Mouse (Mus musculus) T-helper 17 cell (primary cell): ENCODE results near the gene Gm45233.

Experiments used
- in situ Hi-C, 2 experiments: fragments of 300-600 bp; cut with MboI, MseI; formaldehyde crosslinking; loops; 1 replicate in 1 of 2; 2 replicates in 1 of 2; pipeline ENCODE4 v1.15.1; 2025; ENCODE audit warnings: high pct_unique_total_duplicates in 2 of 2

The Gm45233 gene

GRCm38 (mm10) chr7:43443917-43444293 lies at the start of gene Gm45233, which contains the start of gene Etfb:
Gene Gm45233 (plus strand): TSS chr7:43444128.
Gene Etfb (plus strand): TSS chr7:43444083.
- in situ Hi-C loops: loop anchor here (10.0 kb wide), 2 partner anchors 129 to 811 kb away; partner anchors contain the start of genes Zfp715 (in 2 of the 2) and Acp4 (in 1 of the 2)

- in situ Hi-C loops: no loop called here
Measured at GRCm38 (mm10) chr7:43399501-43399900, 44.4 kb upstream of the Gm45233 start.

GRCm38 (mm10) chr7:43402718-43403117 lies 41.2 kb upstream of the Gm45233 start:
- in situ Hi-C loops: no loop called here

- in situ Hi-C loops: no loop called here
Measured at GRCm38 (mm10) chr7:43407573-43407972, 36.4 kb upstream of the Gm45233 start.

GRCm38 (mm10) chr7:43408131-43408553 lies 35.8 kb upstream of the Gm45233 start, which contains the start of gene Siglecg:
Gene Siglecg (plus strand): TSS chr7:43408204.
- in situ Hi-C loops: no loop called here

GRCm38 (mm10) chr7:43409084-43409483 lies 34.8 kb upstream of the Gm45233 start:
- in situ Hi-C loops: no loop called here

GRCm38 (mm10) chr7:43411724-43412123 lies 32.2 kb upstream of the Gm45233 start:
- in situ Hi-C loops: loop anchor here (5.0 kb wide), 1 partner anchor 1381 kb away; no protein-coding TSS in a partner anchor

GRCm38 (mm10) chr7:43417298-43417697 lies 26.6 kb upstream of the Gm45233 start:
- in situ Hi-C loops: no loop called here

- in situ Hi-C loops: no loop called here
Measured at GRCm38 (mm10) chr7:43422995-43423617, 20.8 kb upstream of the Gm45233 start.

GRCm38 (mm10) chr7:43423991-43424625 lies 19.8 kb upstream of the Gm45233 start:
- in situ Hi-C loops: no loop called here

- in situ Hi-C loops: no loop called here
Measured at GRCm38 (mm10) chr7:43427406-43427805, 16.5 kb upstream of the Gm45233 start, which contains the start of gene Lim2. Gene Lim2 (plus strand): TSS chr7:43427670.

- in situ Hi-C loops: no loop called here
Measured at GRCm38 (mm10) chr7:43429500-43429899, 14.4 kb upstream of the Gm45233 start.

- in situ Hi-C loops: no loop called here
Measured at GRCm38 (mm10) chr7:43432891-43433290, 11.0 kb upstream of the Gm45233 start.

- in situ Hi-C loops: no loop called here
Measured at GRCm38 (mm10) chr7:43434676-43435075, 9.3 kb upstream of the Gm45233 start.

GRCm38 (mm10) chr7:43436341-43437255 lies 7.3 kb upstream of the Gm45233 start, which contains the start of gene Nkg7:
Gene Nkg7 (plus strand): TSS chr7:43437073.
- in situ Hi-C loops: no loop called here

GRCm38 (mm10) chr7:43438611-43439010 lies 5.3 kb upstream of the Gm45233 start:
- in situ Hi-C loops: no loop called here

- in situ Hi-C loops: loop anchor here (10.0 kb wide), 2 partner anchors 126 to 814 kb away; partner anchors contain the start of genes Zfp715 (in 2 of the 2) and Acp4 (in 1 of the 2)
Measured at GRCm38 (mm10) chr7:43440482-43440881, 3.4 kb upstream of the Gm45233 start, which contains the start of gene Cldnd2. Gene Cldnd2 (plus strand): TSS chr7:43440782.

GRCm38 (mm10) chr7:43441071-43441470 lies 2.9 kb upstream of the Gm45233 start:
- in situ Hi-C loops: loop anchor here (10.0 kb wide), 2 partner anchors 126 to 814 kb away; partner anchors contain the start of genes Zfp715 (in 2 of the 2) and Acp4 (in 1 of the 2)

- in situ Hi-C loops: loop anchor here (10.0 kb wide), 2 partner anchors 128 to 812 kb away; partner anchors contain the start of genes Zfp715 (in 2 of the 2) and Acp4 (in 1 of the 2)
Measured at GRCm38 (mm10) chr7:43442684-43443083, 1.2 kb upstream of the Gm45233 start.

- in situ Hi-C loops: loop anchor here (10.0 kb wide), 2 partner anchors 129 to 811 kb away; partner anchors contain the start of genes Zfp715 (in 2 of the 2) and Acp4 (in 1 of the 2)
Measured at GRCm38 (mm10) chr7:43443126-43443916, 607 bp upstream of the Gm45233 start.
